Mouse (Mus musculus) activated CD4-positive, CD25-positive, alpha-beta regulatory T cell, adult 4 months (primary cell): ENCODE results near the gene Olfr1321. TPM values are rescaled to one million over a fixed set of nuclear protein-coding genes. Genes with fewer than 3 reads are reported as not detected.

Experiments
- ATAC-seq: one replicate; pipeline ENCODE4 v1.8.0; 2017
- polyA plus RNA-seq, 2 experiments: library from polyadenylated mRNA; unstranded; fragments of 100-300 nt; shearing (Covaris generic); gene quantifications; one replicate each; pipeline ENCODE4 v1.2.1; 2017

The Olfr1321 gene
- polyA plus RNA-seq: not detected

DNA sequence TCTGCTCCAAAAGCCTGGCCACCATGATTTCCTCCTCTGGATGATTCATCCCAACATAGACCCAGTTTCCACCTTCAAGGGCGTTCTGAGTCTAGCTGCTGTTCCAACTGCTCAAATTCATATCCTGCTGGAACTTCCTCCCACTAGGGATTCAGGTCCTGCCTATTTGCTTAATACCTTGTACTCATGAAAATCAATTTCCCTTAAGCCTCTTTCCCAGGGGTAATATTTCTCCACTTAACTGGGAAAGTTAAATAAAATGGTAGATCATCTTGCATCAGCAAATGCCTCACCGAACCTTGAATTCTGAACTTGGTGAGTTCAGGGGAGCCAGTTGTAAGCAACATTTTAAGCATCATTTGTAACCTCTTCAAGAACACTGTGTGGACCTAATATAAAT is at the start of gene Olfr1321:
Gene Olfr1321, minus strand, starts transcription at position 101 of the 400 bp plus-strand sequence.
- no peak for ATAC-seq

DNA sequence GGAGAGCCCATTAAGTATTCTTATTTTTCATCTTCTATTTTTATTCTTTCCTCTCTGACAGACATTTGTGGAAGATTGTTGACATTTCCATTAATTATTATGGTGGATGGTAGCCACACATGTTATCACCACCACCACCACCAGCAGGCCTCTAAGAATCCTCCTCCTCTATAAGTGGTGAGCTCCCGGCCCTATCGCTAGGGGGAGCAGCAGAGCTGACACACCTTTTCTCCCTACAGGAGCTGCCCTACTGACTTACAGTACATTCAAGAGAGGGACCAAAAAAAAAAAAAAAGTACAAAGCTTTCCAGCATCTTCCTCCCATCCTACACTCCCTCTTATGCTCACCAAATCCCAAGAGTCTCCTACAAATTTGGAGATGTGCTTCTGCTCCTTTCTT is 36.0 kb upstream of the Olfr1321 start:
- no peak for ATAC-seq

GRCm38 (mm10) chrX:49745192-49745591 is 10.3 kb upstream of the Olfr1321 start:
- no peak for ATAC-seq

Other genes with a start within 250 kb of the Olfr1321 start
- gene Olfr1320, start 62.7 kb downstream of the Olfr1321 start, polyA plus RNA-seq: not detected
- not detected for gene Igsf1, start 62.7 kb upstream of the Olfr1321 start, polyA plus RNA-seq
- gene Olfr1322, start 156.4 kb upstream of the Olfr1321 start, polyA plus RNA-seq: not detected